Mouse (Mus musculus) cortical plate, adult 2 months (tissue): ENCODE data around the gene Lpp.

Source experiments
- CTCF ChIP-seq: fragments of 200-500 bp; IDR thresholded peaks from 2 replicates; pipeline ENCODE4 v1.5.1; 2011; ENCODE audit warnings: mild to moderate bottlenecking, control low read depth, low read length; ENCODE audit not compliant: insufficient read depth; ENCODE audit errors: extremely low read depth
- POLR2A ChIP-seq: fragments of 200-500 bp; IDR thresholded peaks from 2 replicates; pipeline ENCODE4 v1.6.1; 2011; ENCODE audit warnings: mild to moderate bottlenecking, low read length, control low read depth; ENCODE audit not compliant: insufficient read depth; ENCODE audit errors: extremely low read depth

DNA sequence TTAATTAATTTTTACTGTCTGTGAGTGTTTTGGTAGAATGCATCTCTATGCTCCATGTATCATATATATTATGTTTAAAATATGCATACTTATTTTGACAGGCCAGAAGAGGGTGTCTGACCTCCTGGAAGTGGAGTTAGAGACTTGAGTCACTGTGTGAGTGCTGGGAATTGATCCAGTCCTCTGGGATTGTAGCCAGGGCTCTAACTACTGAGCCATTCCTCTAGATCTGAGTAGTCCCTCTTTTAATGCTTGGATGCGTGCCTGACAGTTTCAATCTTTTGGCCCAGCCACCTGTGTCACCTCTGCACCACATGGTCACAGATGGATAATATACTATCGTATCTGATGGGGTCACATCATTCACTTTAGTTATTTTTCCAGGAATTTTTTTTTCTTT is 138.4 kb downstream of the Lpp start:
- no peak for TF ChIP-seq CTCF
- TF ChIP-seq POLR2A: no peak
